Mouse (Mus musculus) intestine, embryonic 16.5 days (tissue): ENCODE measurements around the gene Pank1. TPM values are rescaled to one million over a fixed set of nuclear protein-coding genes. Genes with fewer than 3 reads are reported as not detected.

ENCODE experiments used
- ATAC-seq: fragments of 200-750 bp; cut with Nextera tagmentation; 2 replicates; pipeline ENCODE4 v1.8.0; 2017; ENCODE audit warnings: moderate TSS enrichment, moderate library complexity
- H3K27ac ChIP-seq: fragments of 300-500 bp; sonication (generic); 2 replicates; pipeline ENCODE4 v1.5.1; 2014; ENCODE audit warnings: mild to moderate bottlenecking, low read length
- H3K27me3 ChIP-seq: fragments of 300-500 bp; sonication (generic); replicated peaks from 2 replicates; pipeline ENCODE4 v1.6.1; 2014; ENCODE audit warnings: low read length, control low read depth, mixed read lengths; ENCODE audit not compliant: control insufficient read depth, insufficient read depth
- H3K36me3 ChIP-seq: fragments of 300-500 bp; sonication (generic); 2 replicates; pipeline ENCODE4 v1.6.1; 2014; ENCODE audit warnings: low read length, control low read depth; ENCODE audit not compliant: control insufficient read depth, insufficient read depth
- H3K4me1 ChIP-seq: fragments of 300-500 bp; sonication (generic); 2 replicates; pipeline ENCODE4 v1.6.1; 2014; ENCODE audit warnings: low read length, control low read depth, mixed read lengths; ENCODE audit not compliant: control insufficient read depth, insufficient read depth
- H3K4me2 ChIP-seq: fragments of 300-500 bp; sonication (generic); 2 replicates; pipeline ENCODE4 v1.6.1; 2014; ENCODE audit warnings: low read depth, low read length, control low read depth
- H3K4me3 ChIP-seq: fragments of 300-500 bp; sonication (generic); 2 replicates; pipeline ENCODE4 v1.5.1; 2014; ENCODE audit warnings: mild to moderate bottlenecking, low read length
- H3K9ac ChIP-seq: fragments of 300-500 bp; sonication (generic); 2 replicates; pipeline ENCODE4 v1.6.1; 2014; ENCODE audit warnings: low read depth, low read length
- H3K9me3 ChIP-seq: fragments of 300-500 bp; sonication (generic); 2 replicates; pipeline ENCODE4 v1.6.1; 2016; ENCODE audit warnings: low read length, control low read depth; ENCODE audit not compliant: control insufficient read depth
- WGBS: fragments of 180-500 bp; shearing (Covaris S2); extraction: QIAGEN DNeasy Blood & Tissue Kit; methylation state at CpG from one replicate; pipeline ENCODE4 v1.1.7; 2014; 5-methylcytosine and 5-hydroxymethylcytosine counted together
- polyA plus RNA-seq: library from polyadenylated mRNA; unstranded; fragments of >200 nt; fragmentation: Nextera tagmentation; extraction: Ambion mirVana; gene quantifications from 2 replicates; pipeline ENCODE4 v1.2.1, GENCODE M21; 2015

The Pank1 gene
- polyA plus RNA-seq, 1 experiment from 2014 or later: 6.7 TPM

DNA sequence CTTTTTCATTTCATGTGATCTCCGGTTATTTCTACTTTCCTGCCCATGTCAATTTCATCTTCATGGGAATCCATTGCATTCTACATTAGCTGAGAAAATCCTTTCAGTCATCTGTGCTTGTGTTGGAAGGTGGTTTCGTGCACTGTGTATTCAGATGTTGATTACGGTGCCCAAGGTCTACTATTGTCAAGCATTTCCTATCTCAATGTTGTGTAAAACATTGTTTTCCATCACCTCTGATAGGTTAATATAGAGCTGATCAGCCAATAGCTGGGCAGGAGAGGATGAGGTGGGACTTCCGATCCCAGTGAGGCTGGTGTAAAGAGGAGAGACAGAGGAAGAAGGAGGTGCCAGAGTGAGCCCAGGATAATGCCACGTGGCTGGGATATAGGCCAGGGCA lies 24.8 kb upstream of the Pank1 start:
- no peak overlapping the region for H3K9ac ChIP-seq
- no peak for ATAC-seq
- WGBS: 81% methylated on average over 5 of the region's 5 CpGs

DNA sequence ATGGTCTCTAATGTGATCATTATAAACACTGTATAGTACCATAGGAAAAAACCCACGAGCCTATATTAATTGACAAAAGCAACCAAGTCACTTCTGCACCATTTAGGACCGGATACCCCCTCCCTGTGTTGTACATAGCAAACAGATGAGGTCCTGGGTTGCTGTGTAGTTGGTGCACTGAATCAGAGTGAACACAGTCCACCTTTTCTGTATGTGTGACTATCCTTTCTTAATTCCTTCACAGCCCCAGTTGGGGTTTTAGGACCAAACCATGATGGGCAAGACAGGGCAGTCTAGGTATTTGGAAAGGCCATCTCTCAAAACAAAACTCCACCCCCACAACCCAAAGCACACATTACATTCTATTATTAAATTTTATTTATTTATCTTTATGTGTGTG lies 22.5 kb upstream of the Pank1 start:
- Histone ChIP-seq H3K27ac (no peak overlapping the region), H3K4me1 (no peaks in the 10 kb centered on the region), H3K36me3 (no peaks in the 10 kb centered on the region), H3K9ac (no peak overlapping the region), H3K27me3 (no peaks in the 10 kb centered on the region), H3K4me3 (no peak overlapping the region), H3K9me3 (no peaks in the 10 kb centered on the region; the same call in 1 of the 2 replicates), H3K4me2 (no peak overlapping the region)
- 79% methylated on average over 2 of the region's 2 CpGs for WGBS
- no peak for ATAC-seq

More for the DNA sequence above, 24.8 kb upstream of the Pank1 start:
- H3K4me2 ChIP-seq: no peak overlapping the region
- no peaks in the 10 kb centered on the region for H3K36me3 ChIP-seq
- no peak overlapping the region for H3K27ac ChIP-seq
- H3K4me3 ChIP-seq: no peak overlapping the region
- H3K4me1 ChIP-seq: no peaks in the 10 kb centered on the region
- no peaks in the 10 kb centered on the region for H3K27me3 ChIP-seq
- no peaks in the 10 kb centered on the region; the same call in 1 of the 2 replicates for H3K9me3 ChIP-seq

DNA sequence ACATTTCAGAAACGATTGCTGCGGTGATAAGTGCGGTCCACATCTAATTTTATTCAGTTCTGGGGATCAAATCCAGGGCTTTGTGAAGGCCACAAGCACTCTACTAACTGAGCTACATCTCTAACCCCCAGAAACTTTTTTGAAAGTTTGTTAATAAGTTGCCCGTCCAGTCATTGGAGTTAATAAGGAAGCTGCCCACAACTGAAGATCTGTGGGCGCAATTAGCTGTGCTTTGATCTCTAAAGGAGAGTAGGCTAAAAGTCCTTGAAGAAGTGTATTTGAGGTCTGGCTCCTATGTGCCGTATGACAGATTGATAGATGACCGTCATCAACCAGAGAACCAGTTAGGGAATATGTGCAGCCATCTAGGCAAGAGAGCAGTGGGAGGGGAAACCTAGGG lies 22.0 kb upstream of the Pank1 start:
- Histone ChIP-seq H3K9ac (no peak overlapping the region), H3K4me2 (no peak overlapping the region), H3K27ac (no peak overlapping the region), H3K4me3 (no peak overlapping the region), H3K4me1 (no peaks in the 10 kb centered on the region), H3K36me3 (no peaks in the 10 kb centered on the region), H3K27me3 (no peaks in the 10 kb centered on the region), H3K9me3 (no peaks in the 10 kb centered on the region; the same call in 1 of the 2 replicates)
- WGBS: 86% methylated on average over 7 of the region's 7 CpGs
- no peak for ATAC-seq

DNA sequence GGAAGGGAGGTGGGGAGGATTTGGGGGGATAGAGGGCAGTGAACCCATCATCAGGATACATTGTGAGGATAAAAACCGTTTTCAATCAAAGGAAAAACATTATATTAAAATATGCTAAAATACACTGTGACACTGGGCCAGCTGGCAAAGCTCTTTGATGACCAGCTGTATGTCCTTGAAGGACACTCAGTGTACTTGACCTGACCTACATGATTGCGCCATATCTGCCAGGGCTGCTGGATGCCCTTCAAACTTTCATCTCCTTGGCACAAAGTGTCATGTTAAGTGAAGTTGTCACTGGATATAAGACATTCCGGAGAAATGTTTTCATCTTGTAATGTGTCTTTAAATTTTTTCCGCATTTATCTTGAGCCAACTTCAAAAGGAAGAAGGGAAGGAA lies 19.7 kb upstream of the Pank1 start:
- ATAC-seq: no peak
- Histone ChIP-seq H3K27ac (no peak overlapping the region), H3K4me1 (no peaks in the 10 kb centered on the region), H3K9ac (no peak overlapping the region), H3K9me3 (no peaks in the 10 kb centered on the region; the same call in 1 of the 2 replicates), H3K4me2 (no peak overlapping the region), H3K36me3 (no peaks in the 10 kb centered on the region), H3K27me3 (no peaks in the 10 kb centered on the region), H3K4me3 (no peak overlapping the region)
- WGBS: 85% methylated on average over 4 of the region's 4 CpGs

DNA sequence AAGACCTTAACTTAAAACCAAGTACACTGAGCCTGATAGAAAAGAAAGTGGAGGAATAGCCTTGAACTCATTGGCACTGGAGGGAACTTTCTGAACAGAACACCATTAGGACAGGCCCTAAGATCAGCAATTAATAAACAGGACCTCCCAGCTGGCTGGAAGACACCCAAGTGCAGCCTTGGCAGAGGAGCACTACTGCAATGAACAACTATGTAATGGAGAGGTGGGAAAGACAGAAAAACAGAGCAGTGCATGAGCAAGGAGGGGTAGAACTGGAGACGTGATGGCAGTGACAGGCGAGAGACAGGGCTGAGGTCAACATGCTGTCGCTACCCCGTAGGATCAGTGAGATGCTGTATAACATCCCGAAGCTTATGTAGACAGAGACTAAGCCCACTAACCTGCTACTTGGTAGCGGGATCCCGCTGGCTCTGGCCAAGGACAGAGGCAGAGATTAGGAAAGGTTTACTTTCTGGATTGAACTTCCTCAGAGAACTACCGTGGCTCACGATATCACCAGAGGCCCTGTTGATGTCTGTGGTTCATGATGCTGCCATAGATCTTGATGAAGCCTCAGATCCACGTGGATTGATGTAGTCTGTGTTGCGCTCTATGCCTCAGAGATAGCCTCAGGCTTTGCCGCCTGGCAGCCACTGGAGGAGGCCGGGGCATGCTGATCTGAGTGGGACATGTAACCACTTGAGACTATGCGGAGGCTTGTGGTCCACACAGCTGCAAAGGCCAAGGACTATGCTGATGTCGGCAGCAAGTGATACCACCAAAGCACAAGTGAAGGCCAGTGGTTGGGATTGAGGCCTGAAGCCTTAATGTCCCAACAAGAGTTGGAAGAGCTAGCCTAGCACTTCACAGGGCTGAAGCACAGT lies 18.1 kb upstream of the Pank1 start:
- ATAC-seq: no peak
- Histone ChIP-seq H3K4me3 (no peak overlapping the region), H3K27me3 (no peaks in the 10 kb centered on the region), H3K9me3 (no peaks in the 10 kb centered on the region), H3K9ac (no peak overlapping the region), H3K4me1 (no peaks in the 10 kb centered on the region), H3K4me2 (no peak overlapping the region), H3K27ac (no peak overlapping the region), H3K36me3 (no peaks in the 10 kb centered on the region)
- 86% methylated on average over 15 of the region's 15 CpGs for WGBS

DNA sequence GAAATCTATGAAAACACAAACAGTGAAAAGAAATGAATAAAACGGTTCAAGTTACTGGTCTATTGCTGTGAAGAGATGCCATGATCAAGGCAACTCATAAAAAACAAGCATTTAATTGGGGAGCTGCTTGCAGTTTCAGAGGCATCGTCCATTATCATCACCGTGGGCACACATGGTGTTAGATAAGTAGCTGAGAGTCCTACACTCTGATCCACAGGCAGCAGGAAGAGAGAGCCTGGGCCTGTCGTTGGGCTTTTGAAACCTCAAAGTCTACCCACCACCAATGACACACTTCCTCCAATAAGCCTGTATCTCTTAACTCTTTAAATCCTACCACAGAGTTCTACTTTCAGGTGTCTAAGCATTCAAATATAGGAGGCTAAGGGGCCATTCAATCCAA lies 15.8 kb upstream of the Pank1 start:
- H3K9ac ChIP-seq: no peak overlapping the region
- 81% methylated on average over 4 of the region's 4 CpGs for WGBS
- ATAC-seq: no peak

DNA sequence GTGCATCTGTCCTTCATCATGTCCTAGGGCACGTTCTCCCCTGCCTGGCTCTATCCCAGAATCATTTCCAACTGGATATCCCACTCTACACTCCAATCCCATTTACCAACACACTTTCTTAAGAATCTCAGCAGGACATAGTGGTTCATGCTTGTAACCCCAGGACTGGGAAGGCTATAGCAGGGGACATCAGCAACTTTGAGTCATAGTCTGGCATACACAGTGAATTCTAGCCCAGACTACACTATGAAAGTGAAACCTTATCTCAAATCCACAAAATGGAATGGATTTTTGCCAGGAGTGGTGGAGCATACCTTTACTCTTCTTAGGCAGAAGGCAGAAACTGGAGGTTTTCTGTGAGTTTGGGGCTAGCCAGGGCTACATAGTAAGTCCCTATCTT lies 12.3 kb upstream of the Pank1 start:
- H3K4me1 ChIP-seq: no peaks in the 10 kb centered on the region
- no peak overlapping the region for H3K27ac ChIP-seq
- H3K27me3 ChIP-seq: no peaks in the 10 kb centered on the region
- H3K4me2 ChIP-seq: no peak overlapping the region
- H3K4me3 ChIP-seq: no peak overlapping the region
- ATAC-seq: no peak
- no peaks in the 10 kb centered on the region for H3K9me3 ChIP-seq
- H3K9ac ChIP-seq: no peak overlapping the region
- H3K36me3 ChIP-seq: no peaks in the 10 kb centered on the region
- 89% methylated on average over 1 of the region's 1 CpGs for WGBS

More for the DNA sequence above, 15.8 kb upstream of the Pank1 start:
- Histone ChIP-seq H3K4me2 (no peak overlapping the region), H3K27me3 (no peaks in the 10 kb centered on the region), H3K27ac (no peak overlapping the region), H3K36me3 (no peaks in the 10 kb centered on the region), H3K4me1 (no peaks in the 10 kb centered on the region), H3K4me3 (no peak overlapping the region), H3K9me3 (no peaks in the 10 kb centered on the region)

DNA sequence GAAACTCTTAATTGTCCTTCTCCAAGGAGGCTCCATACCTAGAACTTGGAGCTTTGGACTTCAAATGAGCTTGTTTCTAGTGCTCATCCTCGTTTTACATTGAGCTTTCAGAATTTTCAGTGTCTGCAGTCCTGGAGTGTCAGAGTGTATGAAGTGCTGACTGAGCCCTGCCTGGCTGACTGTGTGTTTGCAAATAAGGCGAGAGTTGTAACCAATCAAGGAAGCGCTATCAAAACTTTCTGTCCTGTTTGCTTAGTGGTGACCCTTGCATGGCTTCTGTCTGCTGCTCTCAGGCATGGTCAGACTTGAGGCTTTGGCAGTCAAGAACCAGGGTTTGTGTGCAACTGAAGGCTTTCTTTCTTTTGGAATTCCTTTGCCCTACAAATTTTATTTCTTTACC lies 11.7 kb upstream of the Pank1 start:
- Histone ChIP-seq H3K27me3 (no peaks in the 10 kb centered on the region), H3K9me3 (no peaks in the 10 kb centered on the region), H3K4me2 (no peak overlapping the region), H3K4me1 (no peaks in the 10 kb centered on the region), H3K27ac (no peak overlapping the region), H3K36me3 (no peaks in the 10 kb centered on the region), H3K9ac (no peak overlapping the region), H3K4me3 (no peak overlapping the region)
- no peak for ATAC-seq
- WGBS: 53% methylated on average over 3 of the region's 3 CpGs

DNA sequence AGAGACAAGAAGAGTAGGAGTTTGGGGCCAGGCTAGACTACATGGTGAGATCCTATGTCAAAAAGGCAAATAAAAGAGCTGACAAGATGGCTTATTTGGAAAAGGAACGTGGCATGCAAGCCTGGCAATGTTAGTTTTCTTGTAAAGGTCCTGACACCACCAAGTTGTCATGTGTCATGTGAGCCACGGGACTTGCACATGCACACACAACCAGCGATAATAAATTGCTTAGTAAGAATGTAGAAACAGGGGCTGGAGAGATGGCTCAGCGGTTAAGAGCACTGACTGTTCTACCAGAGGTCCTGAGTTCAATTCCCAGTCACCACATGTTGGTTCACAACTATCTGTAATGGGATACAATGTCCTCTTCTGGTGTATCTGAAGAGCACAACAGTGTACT lies 7.1 kb upstream of the Pank1 start:
- H3K9me3 ChIP-seq: no peaks in the 10 kb centered on the region
- H3K36me3 ChIP-seq: no peaks in the 10 kb centered on the region
- 83% methylated on average over 4 of the region's 4 CpGs for WGBS
- H3K4me1 ChIP-seq: no peaks in the 10 kb centered on the region
- no peak overlapping the region for H3K4me3 ChIP-seq
- H3K27ac ChIP-seq: no peak overlapping the region
- no peak overlapping the region for H3K4me2 ChIP-seq
- ATAC-seq: no peak
- H3K27me3 ChIP-seq: no peaks in the 10 kb centered on the region
- no peak overlapping the region for H3K9ac ChIP-seq
